13 mouse cellular contexts compared by ENCODE assay signal in genomic region chr2:79785541-79786134, GRCm38 (mm10).
DNase-seq lines count a peak whose midpoint lies in the region; ATAC-seq and TF ChIP-seq lines count a peak whose summit lies in the region.
"Had no signal": no experiment of that assay in that cellular context is flagged by ENCODE, and none has a peak within 500 bp of the region (broad histone marks: within the 10 kb centered on the region; RNA-seq: fewer than 3 reads in every experiment).

No protein-coding gene starts in this region.

- H3K9me3 ChIP-seq in kidney, postnatal 0 days (replicated peaks; ENCODE audit: low read length): no peaks in the 10 kb centered on the region
- no peaks in the 10 kb centered on the region for H3K9me3 ChIP-seq in embryonic facial prominence, embryonic 13.5 days
- H3K9me3 ChIP-seq in limb, embryonic 14.5 days (ENCODE audit: control insufficient read depth, low read length): no peaks in the 10 kb centered on the region
- H3K9me3 ChIP-seq: midbrain, embryonic 12.5 days had no signal

- TF ChIP-seq POLR2A in limb, embryonic 14.5 days (IDR thresholded peaks at IDR 0.05; ENCODE audit: borderline replicate concordance, extremely low read depth, insufficient read depth, insufficient read length): no peak

- H3K4me1 ChIP-seq in kidney, postnatal 0 days (replicated peaks; ENCODE audit: insufficient read depth, low read length): no peaks in the 10 kb centered on the region
- peaks cover 21% of the 10 kb centered on the region for H3K4me1 ChIP-seq in embryonic facial prominence, embryonic 13.5 days
- H3K4me1 ChIP-seq in limb, embryonic 14.5 days (ENCODE audit: control insufficient read depth, insufficient read depth, low read length): peaks cover 11% of the 10 kb centered on the region
- H3K4me1 ChIP-seq: midbrain, embryonic 12.5 days had no signal

- H3K4me3 ChIP-seq in kidney, postnatal 0 days (replicated peaks; ENCODE audit: low read depth, low read length): no peak overlapping the region
- no peak overlapping the region for H3K4me3 ChIP-seq in embryonic facial prominence, embryonic 13.5 days
- no peak overlapping the region for H3K4me3 ChIP-seq in limb, embryonic 14.5 days (replicated peaks; ENCODE audit: low read length)
- H3K4me3 ChIP-seq: erythroblast, embryonic 14.5 days; midbrain, embryonic 12.5 days had no signal

- H3K9ac ChIP-seq in kidney, postnatal 0 days (ENCODE audit: low read depth, low read length): no peak overlapping the region
- no peak overlapping the region for H3K9ac ChIP-seq in embryonic facial prominence, embryonic 13.5 days
- H3K9ac ChIP-seq in limb, embryonic 14.5 days (ENCODE audit: low read depth, low read length, severe bottlenecking): no peak overlapping the region
- H3K9ac ChIP-seq: midbrain, embryonic 12.5 days had no signal

- no peak for TF ChIP-seq CTCF in kidney, postnatal 0 days (IDR thresholded peaks at IDR 0.05; ENCODE audit: low read depth)

- ATAC-seq in kidney, postnatal 0 days (replicated peaks; ENCODE audit: low FRiP score, low read depth): no peak
- ATAC-seq in embryonic facial prominence, embryonic 13.5 days (ENCODE audit: insufficient number of reproducible peaks, insufficient read depth, low FRiP score, low TSS enrichment, low read depth): no peak
- ATAC-seq in limb, embryonic 14.5 days (ENCODE audit: low FRiP score, low read depth): no peak

- DNase-seq in embryo, embryonic 10.5 days (ENCODE audit: low spot score): peak; percentile 24
- DNase-seq in embryo, embryonic 10 days (ENCODE audit: low spot score): no peak
- peak; percentile 75 for DNase-seq in kidney, postnatal 0 days (ENCODE audit: low spot score)
- DNase-seq in kidney, adult 18-20 months: no peak
- DNase-seq in limb, embryonic 14.5 days (ENCODE audit: low spot score): peak; percentile 41
- DNase-seq in c-Kit-positive CD71-positive TER-119-positive erythroid progenitor cells, embryonic 14.5 days (ENCODE audit: low spot score): no peak
- no peak for DNase-seq in right cerebral cortex, postnatal 14 days
- DNase-seq: adrenal gland, adult 2 months; cerebellum, postnatal 10 days; thymus, adult 2 months had no signal

- no peaks in the 10 kb centered on the region for H3K27me3 ChIP-seq in kidney, postnatal 0 days (ENCODE audit: insufficient read depth, low read length)
- H3K27me3 ChIP-seq in embryonic facial prominence, embryonic 13.5 days: no peaks in the 10 kb centered on the region
- no peaks in the 10 kb centered on the region for H3K27me3 ChIP-seq in limb, embryonic 14.5 days (ENCODE audit: control insufficient read depth, insufficient read depth, low read length)
- H3K27me3 ChIP-seq: midbrain, embryonic 12.5 days had no signal

- no peak overlapping the region for H3K4me2 ChIP-seq in kidney, postnatal 0 days (ENCODE audit: low read length)
- peak overlapping the region; percentile 10; the same call in 1 of the 2 replicates for H3K4me2 ChIP-seq in embryonic facial prominence, embryonic 13.5 days
- no peak overlapping the region for H3K4me2 ChIP-seq in limb, embryonic 14.5 days (replicated peaks; ENCODE audit: low read depth, low read length, severe bottlenecking)
- H3K4me2 ChIP-seq: midbrain, embryonic 12.5 days had no signal

- peak overlapping the region; percentile 63 for H3K27ac ChIP-seq in kidney, postnatal 0 days
- peak overlapping the region; percentile 35 for H3K27ac ChIP-seq in embryonic facial prominence, embryonic 13.5 days
- peak overlapping the region; percentile 65; the same call in 1 of the 2 replicates for H3K27ac ChIP-seq in limb, embryonic 14.5 days (replicated peaks; ENCODE audit: low read depth, low read length)
- H3K27ac ChIP-seq: midbrain, embryonic 12.5 days had no signal

- 36% methylated on average over 8 of the region's 8 CpGs for WGBS in kidney, postnatal 0 days
- WGBS in embryonic facial prominence, embryonic 13.5 days: 17% methylated on average over 8 of the region's 8 CpGs
- WGBS in limb, embryonic 14.5 days: 35% methylated on average over 8 of the region's 8 CpGs

- H3K36me3 ChIP-seq in kidney, postnatal 0 days (ENCODE audit: insufficient read depth, low read length): no peaks in the 10 kb centered on the region
- H3K36me3 ChIP-seq in embryonic facial prominence, embryonic 13.5 days: no peaks in the 10 kb centered on the region
- H3K36me3 ChIP-seq in limb, embryonic 14.5 days (ENCODE audit: control insufficient read depth, insufficient read depth, low read length): no peaks in the 10 kb centered on the region
- H3K36me3 ChIP-seq: midbrain, embryonic 12.5 days had no signal

Comparison
In these comparisons a context has a peak if more than half of its experiments do, and no peak if none do; other contexts are left out.
1. DNase-seq: peak in embryo, embryonic 10.5 days (single experiment), kidney, postnatal 0 days (single experiment) and limb, embryonic 14.5 days (single experiment); none in embryo, embryonic 10 days (single experiment), kidney, adult 18-20 months (single experiment), c-Kit-positive CD71-positive TER-119-positive erythroid progenitor cells, embryonic 14.5 days (single experiment) and right cerebral cortex, postnatal 14 days (single experiment).
2. Peak in every context shown above with its lines, with median percentiles within 50 percentile points of each other: H3K27ac ChIP-seq.